Mouse (Mus musculus) G1E-ER4 (cell line): ENCODE results near the gene Clec1a. TPM values are rescaled to one million over a fixed set of nuclear protein-coding genes. Genes with fewer than 3 reads are reported as not detected.

Source experiments
- GATA1 ChIP-seq: IDR thresholded peaks from one replicate; pipeline ENCODE4 v1.8.0; 2012; ENCODE audit warnings: low read length, inconsistent platforms
- polyA plus RNA-seq: library from polyadenylated mRNA; stranded (reverse); fragments of >175 nt; gene quantifications from 2 replicates; pipeline ENCODE4 v1.2.3, GENCODE M21; 2012

The Clec1a gene
- not detected in 2 replicates for polyA plus RNA-seq

DNA sequence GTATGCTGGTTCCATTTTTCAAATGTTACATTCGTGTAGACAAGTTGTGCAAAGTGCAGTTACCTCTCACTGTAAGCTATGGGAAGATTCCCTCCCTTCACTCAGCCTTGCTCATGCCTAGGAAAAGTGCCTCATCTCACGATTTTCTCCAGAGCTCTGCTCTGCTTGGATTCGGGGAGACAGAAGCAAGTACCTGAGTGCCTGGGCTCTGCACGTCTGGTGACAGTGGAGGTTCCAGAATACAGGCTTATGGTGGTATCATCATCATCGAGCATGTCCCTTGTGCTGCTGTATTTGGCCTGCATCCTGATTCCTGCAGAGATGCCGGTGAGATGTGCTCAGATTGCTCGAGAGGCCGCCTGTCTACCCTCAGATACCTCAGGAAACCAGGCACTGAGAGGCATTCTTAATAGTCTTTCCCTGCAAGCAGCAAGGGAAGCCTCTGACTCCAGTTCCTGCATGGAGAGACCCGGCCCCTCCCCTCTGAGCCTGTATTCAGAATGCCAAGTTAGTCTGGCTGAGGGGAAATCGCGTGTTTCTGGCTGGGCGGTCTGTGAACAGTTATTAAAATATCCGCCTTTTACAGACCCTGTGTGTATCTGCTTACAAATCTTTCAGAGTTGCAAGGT lies at the start of gene Clec1a:
Gene Clec1a (minus strand): TSS at position 590 of the 629 bp plus-strand sequence.
- TF ChIP-seq GATA1: no peak

DNA sequence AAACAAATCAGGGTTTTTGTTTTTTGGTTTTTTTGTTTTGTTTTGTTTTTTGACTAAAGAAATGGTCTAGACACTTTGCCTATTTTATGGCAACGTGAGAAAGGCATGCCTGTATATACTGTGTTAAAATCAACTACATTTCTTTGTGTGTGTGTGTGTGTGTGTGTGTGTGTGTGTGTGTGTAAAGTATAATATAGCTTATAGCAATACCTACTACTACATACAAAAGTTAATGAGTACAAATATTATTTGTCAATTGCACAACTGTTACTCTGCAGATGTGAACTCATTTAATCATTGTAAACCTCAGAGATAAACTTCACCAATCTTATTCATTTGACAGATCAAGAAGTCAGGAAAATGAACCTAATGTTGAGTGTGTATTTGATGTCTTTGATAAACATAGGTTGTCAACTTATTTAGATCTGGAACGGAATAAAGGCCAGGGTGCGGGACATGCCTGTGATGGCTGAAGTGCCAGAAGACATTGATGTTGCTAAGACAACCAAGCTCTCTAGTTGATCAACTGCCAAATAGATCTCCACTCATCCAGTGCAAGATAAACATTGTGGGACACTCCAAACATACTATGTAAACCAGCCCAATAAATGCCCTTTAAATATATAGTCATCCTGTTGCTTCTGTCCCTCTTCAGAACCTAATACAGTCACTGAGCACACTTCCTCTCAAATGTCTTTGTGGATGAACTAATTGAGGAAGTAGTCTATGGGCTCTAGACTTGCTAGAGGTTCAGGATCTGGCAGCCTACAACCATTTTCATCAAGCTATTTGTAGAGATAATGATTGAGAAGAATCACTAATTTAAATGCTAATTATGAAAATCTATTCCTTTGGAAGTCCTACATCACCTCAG lies 45.8 kb upstream of the Clec1a start:
- TF ChIP-seq GATA1: no peak

DNA sequence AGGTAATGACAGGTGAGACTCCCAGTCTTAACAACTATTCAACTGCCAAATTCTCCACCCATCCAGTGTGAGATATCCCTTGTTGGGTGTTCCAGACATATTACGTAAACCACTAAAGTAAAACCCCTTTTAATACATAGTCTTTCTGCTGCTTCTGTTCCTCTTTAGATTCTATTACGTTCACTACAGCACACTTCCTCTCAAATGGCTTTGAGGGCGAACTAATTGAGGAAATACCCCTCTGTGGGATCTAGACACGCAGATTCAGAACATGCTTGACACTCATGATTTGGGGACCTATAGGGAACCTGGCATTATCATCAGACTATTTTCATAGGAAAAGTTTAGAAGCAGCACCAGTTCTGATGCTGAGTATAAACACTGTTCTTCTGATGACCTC lies 43.1 kb upstream of the Clec1a start:
- no peak for TF ChIP-seq GATA1

DNA sequence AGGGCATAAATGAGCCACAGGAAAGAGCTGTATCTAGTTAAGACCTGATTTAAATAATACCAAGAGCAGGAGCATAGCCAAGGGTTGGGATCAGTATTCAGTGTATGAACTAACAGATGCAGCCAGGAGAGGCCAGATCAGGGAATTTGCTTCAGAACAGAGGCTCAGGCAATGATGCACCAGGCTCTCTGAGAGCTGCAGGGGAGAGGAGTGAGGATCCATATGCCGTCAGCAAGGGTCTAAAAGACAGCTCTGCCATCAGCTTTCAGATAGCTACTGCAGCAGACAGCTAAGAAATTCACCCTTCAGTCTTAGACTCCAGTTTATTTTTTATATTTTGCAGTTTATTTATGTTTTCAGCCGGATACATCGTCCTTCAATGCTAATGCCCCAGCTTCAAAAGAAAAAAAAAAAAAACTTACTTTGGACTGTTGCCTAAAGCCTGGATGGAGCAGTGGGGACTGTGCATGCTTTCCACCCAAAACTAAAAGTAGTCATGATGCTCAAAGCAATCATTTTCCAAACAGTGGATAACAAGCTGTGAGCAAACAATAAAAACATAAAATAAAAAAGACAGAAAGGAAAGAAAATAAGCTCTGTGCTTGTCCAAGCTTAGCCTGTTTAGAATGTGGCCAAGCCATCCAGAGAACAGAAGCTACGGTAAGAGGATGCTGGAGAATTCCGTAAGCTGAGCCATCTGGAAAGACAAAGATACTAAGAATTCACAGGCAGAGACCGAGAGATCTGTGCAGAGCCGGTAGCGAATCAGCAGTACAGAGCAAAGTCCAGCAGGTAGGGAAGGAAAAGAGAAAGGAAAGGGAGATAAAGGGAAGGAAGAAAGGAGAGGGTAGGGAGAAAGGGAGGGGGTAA lies 28.5 kb upstream of the Clec1a start:
- TF ChIP-seq GATA1: no peak

DNA sequence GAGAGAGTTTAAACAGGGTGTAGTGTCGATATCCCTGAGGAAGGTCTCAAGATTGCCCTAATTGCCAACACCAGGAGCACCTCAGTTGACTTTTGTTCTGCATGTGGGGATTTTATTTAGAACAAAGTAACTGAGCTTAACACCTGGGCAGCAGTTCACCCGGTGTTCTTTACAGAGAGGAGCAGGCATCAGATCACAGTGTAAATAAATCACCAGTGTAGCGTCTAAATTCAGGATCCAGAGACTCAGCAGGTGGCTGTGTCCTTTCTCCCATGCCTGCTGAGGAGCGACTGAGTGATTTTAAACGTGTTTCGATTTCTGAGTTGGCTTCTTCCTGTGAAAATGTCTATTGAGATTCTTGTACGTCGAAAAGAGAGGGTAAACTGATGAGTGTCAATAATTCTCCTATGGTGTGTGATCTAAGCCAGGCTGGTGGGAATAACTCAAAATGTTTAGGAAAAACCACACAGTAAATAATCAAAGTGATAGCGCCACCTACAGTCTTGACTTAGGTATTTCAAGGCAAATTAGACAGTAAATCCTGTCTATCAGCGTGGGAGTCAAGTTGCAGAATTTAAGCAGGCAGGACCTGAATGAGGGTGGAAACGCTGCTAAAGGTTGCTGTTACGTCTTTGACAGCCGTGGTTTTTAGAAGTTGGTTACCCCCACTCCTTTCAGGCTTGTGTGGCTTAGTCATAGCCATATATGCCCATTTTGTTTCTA lies 24.8 kb upstream of the Clec1a start:
- TF ChIP-seq GATA1: no peak

DNA sequence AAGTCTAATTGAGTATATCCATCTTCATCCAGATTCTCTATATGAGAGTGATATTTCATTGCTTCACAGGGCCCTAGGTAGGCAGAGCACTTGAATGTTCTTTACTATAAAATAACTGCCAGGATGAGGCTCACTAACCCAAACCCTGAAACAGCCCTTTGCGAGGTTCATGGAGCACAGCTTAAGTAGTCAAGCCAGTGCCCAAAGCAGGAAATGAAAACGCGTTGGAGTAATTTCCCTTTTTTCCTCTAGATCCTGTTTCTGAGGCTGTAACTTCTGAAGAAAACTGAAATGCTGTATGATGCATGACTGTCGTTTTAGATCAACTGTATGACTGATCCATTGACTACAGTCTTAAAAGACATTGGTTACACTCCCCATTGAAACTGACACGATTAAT lies 20.8 kb upstream of the Clec1a start:
- TF ChIP-seq GATA1: no peak

DNA sequence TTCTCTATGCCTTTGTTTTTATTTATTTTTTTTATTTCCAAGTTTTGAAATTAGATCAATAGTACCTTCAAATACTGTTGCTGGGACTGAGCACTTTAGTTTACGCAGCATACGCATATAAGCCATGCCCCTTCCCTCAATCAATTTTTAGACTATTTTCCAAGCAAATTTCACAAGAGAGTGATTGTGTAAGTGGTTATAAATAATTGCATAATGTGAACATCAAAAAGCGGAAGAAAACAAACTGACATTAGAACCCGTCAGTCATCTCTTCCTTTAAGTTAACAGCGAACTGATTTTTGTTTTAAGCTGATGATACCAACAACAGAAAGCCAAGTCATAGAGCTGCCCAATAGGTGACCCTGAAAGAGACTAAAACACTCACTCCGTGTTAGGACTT lies 19.6 kb upstream of the Clec1a start:
- TF ChIP-seq GATA1: no peak

DNA sequence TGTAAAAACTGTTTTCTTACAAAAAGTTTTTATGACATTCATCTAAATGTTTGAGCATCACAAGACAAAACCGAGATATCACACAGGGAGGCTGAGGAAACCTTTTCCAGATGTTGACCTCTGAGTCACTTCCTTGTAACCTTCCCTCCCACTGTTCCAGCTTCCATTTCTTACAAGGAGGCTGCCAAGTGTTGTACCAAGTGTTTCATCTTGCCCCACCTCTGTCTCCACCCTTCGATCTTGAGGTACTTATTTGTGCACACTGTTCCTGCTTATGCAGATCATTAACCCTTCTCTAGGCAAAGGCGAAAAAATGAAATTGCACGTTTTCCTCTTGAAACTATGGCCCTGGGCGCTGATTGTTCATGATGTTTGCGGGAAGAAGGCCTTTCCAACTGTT lies 2.1 kb downstream of the Clec1a start:
- TF ChIP-seq GATA1: no peak

DNA sequence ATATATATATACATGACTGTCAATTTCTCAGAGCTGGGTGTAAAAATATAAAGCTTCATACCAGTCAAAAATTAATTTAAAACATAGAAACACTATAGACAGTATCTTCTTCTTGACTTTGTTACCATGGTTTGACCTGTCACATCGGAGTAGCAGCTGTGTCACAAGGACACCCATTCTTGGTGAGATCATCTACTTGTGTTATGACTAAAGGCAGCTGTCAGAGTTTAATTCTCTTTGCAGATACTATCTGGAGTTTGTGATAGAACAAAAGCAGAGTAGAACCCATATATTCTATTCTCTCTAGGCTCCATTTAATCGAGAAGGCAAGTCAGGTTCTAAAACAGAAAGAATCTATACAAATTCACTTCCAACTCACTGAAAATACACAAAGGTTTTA lies 13.8 kb downstream of the Clec1a start:
- TF ChIP-seq GATA1: no peak

DNA sequence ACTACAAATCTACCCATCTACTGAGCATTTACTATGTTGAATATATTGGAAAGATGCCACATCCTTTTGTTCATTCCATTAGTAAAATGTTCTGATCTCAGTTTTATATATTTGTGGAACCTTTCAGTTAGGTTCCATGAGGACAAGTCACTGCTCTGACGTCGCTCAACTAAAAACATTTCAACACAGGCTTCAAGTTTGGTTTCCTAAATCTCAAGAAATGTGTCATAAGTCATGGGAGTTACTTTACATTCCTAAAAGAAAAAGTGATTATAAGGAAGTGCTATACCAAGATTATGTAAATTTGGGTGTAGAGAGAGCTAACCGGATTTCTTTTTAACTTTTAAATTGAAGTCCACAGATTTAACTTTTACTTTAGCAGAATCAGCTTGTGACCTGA lies 15.8 kb downstream of the Clec1a start:
- TF ChIP-seq GATA1: no peak

DNA sequence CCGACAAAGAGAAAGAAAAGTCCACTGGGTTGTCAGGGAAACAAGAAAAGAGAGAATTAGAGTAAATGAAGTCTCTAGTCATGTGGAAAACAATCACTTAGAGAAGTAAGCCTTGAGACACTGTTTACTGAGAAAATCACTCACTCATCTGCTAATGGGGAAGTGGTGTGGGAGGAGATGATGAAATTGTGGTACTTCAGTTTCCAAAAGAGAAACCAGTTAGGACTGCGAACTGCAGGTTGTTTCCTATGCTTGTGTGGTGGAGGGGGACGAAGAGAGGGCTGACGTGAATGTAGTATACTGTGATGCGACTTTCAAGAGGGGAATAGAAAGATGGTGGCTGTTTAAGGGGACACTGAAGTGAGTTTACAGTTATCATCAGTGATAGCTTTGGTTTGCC lies 17.6 kb downstream of the Clec1a start:
- no peak for TF ChIP-seq GATA1

DNA sequence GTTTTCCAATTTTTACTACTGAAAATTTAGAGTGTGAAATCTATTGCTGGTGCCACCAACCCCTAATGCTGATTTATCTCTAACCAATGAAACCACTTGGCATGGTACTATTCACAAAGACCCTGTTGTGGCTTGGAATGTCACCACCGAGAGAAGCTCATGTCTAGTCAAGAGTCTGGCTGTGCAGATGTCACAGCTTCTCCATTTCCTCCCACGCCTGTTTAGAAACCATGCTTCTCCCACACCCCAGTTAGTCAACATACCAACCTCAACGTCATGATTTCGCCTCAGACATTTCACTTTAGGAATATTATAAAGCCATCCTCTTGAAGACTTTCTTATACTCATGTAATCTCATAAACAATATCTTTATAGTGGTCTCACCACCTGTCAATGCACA lies 24.5 kb downstream of the Clec1a start:
- no peak for TF ChIP-seq GATA1

DNA sequence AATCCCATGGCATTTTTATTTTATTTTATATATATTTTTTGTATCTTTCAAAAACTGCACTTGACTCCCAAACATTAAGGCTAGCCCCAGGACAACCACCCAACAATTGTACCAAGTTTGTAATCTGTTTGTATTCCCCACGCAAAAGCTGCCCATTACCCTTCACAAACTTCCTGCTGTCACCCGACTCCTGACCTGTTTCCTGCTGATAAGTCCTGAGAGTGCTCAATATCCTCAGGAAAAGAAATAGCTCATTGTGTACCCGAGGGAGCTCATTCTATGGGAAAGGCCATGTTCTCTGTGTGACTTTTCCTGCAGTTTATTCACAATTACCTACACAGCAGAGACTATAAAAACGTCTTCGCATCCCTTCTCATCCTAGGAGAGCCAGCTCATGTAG lies 26.0 kb downstream of the Clec1a start:
- TF ChIP-seq GATA1: no peak

DNA sequence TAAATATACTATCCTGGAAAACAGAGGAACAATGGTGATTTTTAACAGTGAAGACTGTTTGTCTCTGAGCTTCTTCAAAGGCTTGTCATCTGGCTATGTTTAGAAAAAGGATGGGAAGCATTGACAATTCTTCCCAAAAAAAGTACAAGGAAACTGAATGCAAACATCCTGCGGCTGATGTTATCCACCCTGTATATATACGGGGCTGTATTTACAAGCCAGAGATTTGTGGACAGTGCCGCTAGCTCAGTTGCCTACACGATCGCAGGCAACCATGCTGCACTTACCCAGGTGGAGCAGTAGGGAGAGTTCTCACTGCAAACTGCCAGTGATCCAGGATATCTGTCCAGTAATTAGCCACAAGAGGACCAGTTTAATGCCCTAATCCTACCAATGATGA lies 26.6 kb downstream of the Clec1a start:
- TF ChIP-seq GATA1: no peak

DNA sequence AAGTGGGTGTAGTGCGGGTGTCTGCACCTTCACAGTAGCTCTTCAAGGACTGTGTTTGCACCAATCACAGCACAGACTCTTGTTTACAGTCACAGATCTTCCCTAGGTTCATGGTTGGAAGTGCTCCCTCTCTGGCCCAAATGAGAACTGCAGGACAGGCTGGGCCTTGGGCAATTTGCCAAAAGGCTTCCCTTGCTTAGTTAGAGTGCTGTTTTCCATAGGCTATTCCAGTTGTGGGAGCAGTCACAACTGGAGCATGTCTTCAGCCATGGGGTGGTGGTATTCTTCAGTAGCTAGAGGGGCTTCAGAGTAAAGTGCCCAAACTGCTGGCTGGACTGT lies 28.1 kb downstream of the Clec1a start:
- TF ChIP-seq GATA1: no peak

DNA sequence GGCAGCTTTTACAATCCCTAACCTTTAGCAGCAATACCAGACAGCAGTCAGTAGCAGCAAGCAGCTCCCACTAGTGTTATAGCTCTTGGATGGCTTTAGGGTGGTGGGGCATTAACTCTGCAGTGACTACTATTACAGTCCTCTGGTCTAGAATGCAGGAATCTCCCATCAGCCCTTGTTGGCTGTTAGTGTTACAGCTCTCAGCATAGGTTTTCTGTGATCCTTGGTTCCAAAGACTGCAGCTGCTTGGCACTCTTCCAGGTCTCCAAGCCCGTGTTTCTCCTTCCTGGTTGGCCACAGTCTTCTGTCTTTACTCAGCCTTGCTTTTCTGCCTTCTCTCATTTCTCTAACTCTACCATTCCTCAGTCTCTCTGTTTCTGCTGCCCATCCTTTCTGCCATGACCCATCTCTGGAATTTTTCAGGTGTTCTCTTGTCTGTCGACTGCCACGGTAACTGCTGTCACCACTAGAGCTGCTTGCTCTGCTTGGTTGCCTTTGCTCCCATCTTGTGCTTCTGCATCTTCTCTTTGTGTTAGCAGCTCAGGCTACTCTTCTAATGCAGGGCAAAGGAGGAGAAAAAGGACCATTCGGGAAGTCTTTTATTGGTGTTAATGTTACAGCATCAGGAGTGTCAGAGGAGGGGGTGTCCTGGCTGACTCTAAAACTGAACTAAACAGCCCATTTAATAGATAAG lies 28.6 kb downstream of the Clec1a start:
- no peak for TF ChIP-seq GATA1
